Mouse (Mus musculus) T-cell, adult 2 months (primary cell): ENCODE data around the gene Rrbp1.

Source experiments
- DNase-seq: peaks from one replicate; pipeline ENCODE4 v3.0.0; 2022; ENCODE audit warnings: low spot score

Rrbp1 gene

GRCm38 (mm10) chr2:143916229-143916628, 94.8 kb downstream of the Rrbp1 start:
- no peak for DNase-seq

DNA sequence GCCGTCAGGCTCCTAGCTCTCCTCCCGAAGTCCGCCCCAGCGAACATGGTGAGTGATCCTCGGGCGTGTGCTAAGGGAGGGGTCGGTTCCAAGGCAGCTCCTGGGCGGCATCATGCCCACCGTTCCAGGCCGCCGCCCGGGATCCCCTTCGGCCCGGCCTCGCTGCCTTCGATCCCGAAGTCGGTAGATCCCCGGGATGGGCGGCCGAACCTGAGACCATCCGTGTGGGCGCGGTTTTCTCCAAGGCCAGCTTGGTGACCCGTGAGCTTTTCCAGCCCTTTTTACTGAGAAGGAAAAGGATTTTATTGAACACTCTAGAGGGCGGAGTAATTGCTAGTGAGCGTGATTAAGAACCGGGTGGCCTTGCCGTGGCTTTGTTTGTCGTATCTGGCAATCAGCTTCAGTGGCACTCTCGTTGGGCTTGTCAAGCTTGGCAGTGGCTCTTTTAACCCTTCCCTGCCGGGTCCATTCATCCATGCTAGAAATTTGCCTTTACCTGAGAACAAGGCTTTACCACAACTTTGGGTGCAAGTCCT, 95.4 kb downstream of the Rrbp1 start:
- peak; percentile 28 for DNase-seq

DNA sequence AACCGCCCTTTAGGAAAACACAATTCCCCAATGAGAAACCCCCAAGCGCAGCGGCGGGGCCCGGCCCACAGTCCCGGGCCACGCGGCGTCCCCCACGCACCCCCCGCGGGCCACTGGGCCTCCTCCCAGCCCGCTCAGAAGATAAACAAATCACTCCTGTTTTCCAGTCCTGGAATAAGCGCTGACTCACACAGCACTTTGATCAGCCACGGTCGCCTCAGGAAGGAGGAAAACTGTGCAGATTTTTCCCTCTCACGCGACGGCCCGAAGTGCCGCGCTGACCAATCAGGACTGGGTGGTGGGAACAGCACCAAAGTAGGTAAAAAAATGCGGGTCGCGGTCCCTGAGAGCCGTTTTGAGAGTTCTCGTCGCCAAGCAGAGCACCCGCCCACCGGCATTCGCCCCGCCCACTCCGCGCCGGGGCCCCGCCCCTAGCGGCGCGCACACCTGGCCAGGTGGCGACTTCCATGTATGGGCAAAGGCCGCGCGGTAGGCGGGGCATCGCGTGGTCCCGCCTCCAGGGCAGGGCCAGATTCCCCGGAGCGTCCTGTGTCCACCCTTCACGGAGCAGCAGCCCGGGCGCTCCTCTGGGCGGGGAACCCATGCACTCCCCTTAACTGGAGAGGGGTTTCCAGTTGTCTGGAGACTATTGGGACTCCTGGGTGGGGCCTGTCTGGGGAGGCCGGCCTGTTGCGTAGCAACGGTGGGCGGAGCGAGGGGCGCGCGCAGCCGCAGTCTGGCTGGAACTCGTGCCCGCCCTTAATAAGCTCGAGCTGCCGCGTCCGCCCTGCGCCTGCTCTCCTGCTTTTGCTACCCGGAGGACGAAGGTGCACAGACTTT, 96.1 kb downstream of the Rrbp1 start, which contains the start of gene Dstn:
TSS of gene Dstn (plus strand) at position 561 of the 840 bp plus-strand sequence.
- DNase-seq, result peak; percentile 93

- DNase-seq, result no peak
Observed at GRCm38 (mm10) chr2:143914221-143914620, 96.8 kb downstream of the Rrbp1 start.

GRCm38 (mm10) chr2:143912199-143912598, 98.9 kb downstream of the Rrbp1 start:
- DNase-seq, result no peak

- no peak for DNase-seq
Observed at GRCm38 (mm10) chr2:143909230-143909629, 101.8 kb downstream of the Rrbp1 start.

- no peak for DNase-seq
Observed at GRCm38 (mm10) chr2:143904896-143905295, 106.2 kb downstream of the Rrbp1 start.

DNA sequence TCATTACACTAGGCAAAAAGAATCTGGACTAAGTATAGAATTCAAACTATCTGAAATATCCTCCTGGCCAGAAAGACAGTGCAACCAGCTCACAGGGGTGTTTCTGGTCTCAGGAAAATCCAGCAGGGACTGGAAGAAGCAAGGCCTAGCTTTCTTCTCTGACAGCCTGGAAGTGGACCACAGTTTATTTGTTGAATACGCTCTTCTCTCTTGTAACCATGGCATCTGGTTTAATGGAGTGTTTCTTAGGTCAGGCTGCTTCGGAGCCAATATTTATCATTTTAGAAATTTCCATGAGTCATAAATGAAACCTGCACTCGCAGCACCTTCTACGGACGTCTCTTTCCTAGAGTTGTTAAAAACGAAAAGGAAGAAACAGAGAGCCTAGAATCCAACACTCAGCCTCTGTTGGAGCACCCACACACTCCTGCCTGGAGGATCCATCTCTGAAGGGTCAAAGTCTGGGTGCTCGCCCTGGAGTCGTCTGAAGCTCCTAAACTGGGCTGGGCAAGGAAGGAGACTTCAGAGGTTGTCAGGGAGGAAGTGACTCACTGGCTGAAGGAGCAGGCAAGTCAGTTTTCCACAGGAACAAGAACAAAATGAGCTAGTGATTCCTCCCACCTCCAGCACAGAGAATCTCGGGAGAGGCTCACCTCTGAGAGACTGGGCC, 107.6 kb downstream of the Rrbp1 start:
- DNase-seq, result no peak

DNA sequence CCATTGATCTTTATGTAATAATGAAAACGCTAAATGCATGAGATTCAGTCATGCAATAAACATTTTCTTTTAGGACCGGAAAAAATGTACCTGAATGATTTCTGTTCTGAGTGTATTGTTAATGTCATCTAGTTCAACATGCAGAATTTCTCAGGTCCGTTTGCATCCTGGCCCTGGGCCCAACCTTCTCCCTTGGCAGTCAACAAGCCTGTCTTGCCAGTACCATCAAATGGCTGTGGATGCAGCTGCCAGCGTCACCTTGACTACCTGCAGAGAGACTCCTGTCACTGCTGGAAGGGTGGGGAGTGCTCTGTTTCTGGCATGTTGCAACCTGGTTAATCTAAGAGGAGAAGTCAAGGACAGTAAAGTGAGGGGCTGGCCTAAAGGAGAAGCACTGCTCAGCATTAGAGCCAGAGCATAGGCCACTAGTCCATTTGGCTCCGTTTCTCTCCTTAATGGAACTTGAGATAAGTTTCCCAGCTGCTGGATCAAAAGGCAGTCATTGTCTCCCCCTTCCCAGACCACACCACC, 110.2 kb downstream of the Rrbp1 start:
- no peak for DNase-seq

GRCm38 (mm10) chr2:143899470-143900220, 111.4 kb downstream of the Rrbp1 start:
- no peak for DNase-seq
